Mouse (Mus musculus) lung, postnatal 0 days (tissue): ENCODE measurements at regions not wholly inside any gene's neighbourhood (a gene's known extent, or its start where the extent isn't known, plus 50 kb on each side); places are given as distances from the start of the nearest gene placed in this dataset.

Experiments used
- ATAC-seq: fragments of 200-750 bp; cut with Nextera tagmentation; 2 replicates; pipeline ENCODE4 v1.8.0; 2017; ENCODE audit warnings: moderate library complexity
- DNase-seq: peaks from one replicate; pipeline ENCODE4 v3.0.0-alpha.2; 2016; ENCODE audit warnings: low spot score
- H3K27ac ChIP-seq: fragments of 300-500 bp; sonication (generic); 2 replicates; pipeline ENCODE4 v1.5.1; 2014; ENCODE audit warnings: antibody characterized with exemption, mild to moderate bottlenecking, low read length, mixed read lengths
- H3K27me3 ChIP-seq: fragments of 300-500 bp; sonication (generic); replicated peaks from 2 replicates; pipeline ENCODE4 v1.6.1; 2014; ENCODE audit warnings: low read length, mixed read lengths; ENCODE audit not compliant: insufficient read depth
- H3K36me3 ChIP-seq: fragments of 300-500 bp; sonication (generic); 2 replicates; pipeline ENCODE4 v1.6.1; 2014; ENCODE audit warnings: low read length, mixed read lengths; ENCODE audit not compliant: insufficient read depth
- H3K4me1 ChIP-seq: fragments of 300-500 bp; sonication (generic); 2 replicates; pipeline ENCODE4 v1.6.1; 2014; ENCODE audit warnings: antibody characterized with exemption, low read depth, low read length, mixed read lengths; ENCODE audit not compliant: insufficient read depth
- H3K4me2 ChIP-seq: fragments of 300-500 bp; sonication (generic); replicated peaks from 2 replicates; pipeline ENCODE4 v1.6.1; 2014; ENCODE audit warnings: low read depth, mild to moderate bottlenecking, low read length, moderate library complexity, mixed read lengths
- H3K4me3 ChIP-seq: fragments of 300-500 bp; sonication (generic); 2 replicates; pipeline ENCODE4 v1.5.1; 2014; ENCODE audit warnings: low read depth, low read length
- H3K9ac ChIP-seq: fragments of 300-500 bp; sonication (generic); replicated peaks from 2 replicates; pipeline ENCODE4 v1.6.1; 2014; ENCODE audit warnings: low read depth, mild to moderate bottlenecking
- H3K9me3 ChIP-seq: fragments of 300-500 bp; sonication (generic); 2 replicates; pipeline ENCODE4 v1.6.1; 2016; ENCODE audit warnings: low read length, mixed read lengths
- CTCF ChIP-seq: IDR thresholded peaks from 2 replicates; pipeline ENCODE4 v1.5.1; 2016; ENCODE audit warnings: antibody characterized with exemption, mild to moderate bottlenecking
- EP300 ChIP-seq: IDR thresholded peaks from 2 replicates; pipeline ENCODE4 v1.6.1; 2016; ENCODE audit warnings: antibody characterized with exemption, mild to moderate bottlenecking, control low read depth
- WGBS: fragments of 180-500 bp; shearing (Covaris S2); extraction: QIAGEN DNeasy Blood & Tissue Kit; methylation state at CpG from one replicate; pipeline ENCODE4 v1.1.7; 2014; 5-methylcytosine and 5-hydroxymethylcytosine counted together

- WGBS: 83% methylated on average over 1 of the region's 1 CpGs
- TF ChIP-seq EP300: no peak
- no peak for TF ChIP-seq CTCF
- no peak for ATAC-seq
Measured at GRCm38 (mm10) chr11:55764846-55765245, 156.8 kb upstream of the Glra1 start.

More at GRCm38 (mm10) chr11:55764846-55765245, 156.8 kb upstream of the Glra1 start:
- no peak overlapping the region for H3K27ac ChIP-seq
- H3K36me3 ChIP-seq: no peaks in the 10 kb centered on the region
- no peak overlapping the region for H3K4me2 ChIP-seq
- DNase-seq: no peak
- H3K4me1 ChIP-seq: no peaks in the 10 kb centered on the region
- H3K27me3 ChIP-seq: no peaks in the 10 kb centered on the region
- no peaks in the 10 kb centered on the region for H3K9me3 ChIP-seq
- H3K4me3 ChIP-seq: no peak overlapping the region
- H3K9ac ChIP-seq: no peak overlapping the region
